Mouse (Mus musculus) forebrain, embryonic 11.5 days (tissue): ENCODE results near the gene Csrp1. TPM values are rescaled to one million over a fixed set of nuclear protein-coding genes. Genes with fewer than 3 reads are reported as not detected.

Experiments
- polyA plus RNA-seq: library from polyadenylated mRNA; unstranded; fragments of >200 nt; fragmentation: Nextera tagmentation; extraction: Ambion mirVana; gene quantifications from 2 replicates; pipeline ENCODE4 v1.2.1, GENCODE M21; 2014

The Csrp1 gene
- polyA plus RNA-seq, 1 experiment from 2014 or later, result 37.1 TPM

Other genes starting within 250 kb of the Csrp1 start
- 23.4 and 26.9 TPM in 2 replicates for gene Nav1, start 112.8 kb upstream of the Csrp1 start, polyA plus RNA-seq
- gene Phlda3, start 46.1 kb downstream of the Csrp1 start, polyA plus RNA-seq, result 21.5 and 24.2 TPM in 2 replicates
- gene Tnni1, start 59.4 kb downstream of the Csrp1 start, polyA plus RNA-seq, result 0.65 and 1.1 TPM in 2 replicates
- gene Lad1, start 98.5 kb downstream of the Csrp1 start, polyA plus RNA-seq, result 0.47 and 0.65 TPM in 2 replicates
- 0.25 TPM in 1 of 2 replicates, not detected in the other for gene Tnnt2, start 116.3 kb downstream of the Csrp1 start, polyA plus RNA-seq
- gene Pkp1, start 199.1 kb downstream of the Csrp1 start, polyA plus RNA-seq, result 0.11 TPM in 1 of 2 replicates, not detected in the other